Mouse (Mus musculus) MEL (cell line): ENCODE results near the gene Atp10a. TPM values are rescaled to one million over a fixed set of nuclear protein-coding genes. Genes with fewer than 3 reads are reported as not detected.

Experiments used
- DNase-seq: peaks from one replicate; pipeline ENCODE4 v3.0.0; 2011; ENCODE audit warnings: low read depth, low spot score
- H3K27ac ChIP-seq: 2 replicates; pipeline ENCODE4 v1.5.1; 2012; ENCODE audit warnings: low read depth, mild to moderate bottlenecking, control low read depth, low read length, moderate library complexity; ENCODE audit not compliant: control insufficient read depth
- H3K27me3 ChIP-seq, 2 experiments: fragments of 150-350 bp in 1 of 2; sonication (generic) in 1 of 2; 2 replicates each; pipeline ENCODE4 v1.6.1; 2012; ENCODE audit warnings: low read length in 2 of 2, mild to moderate bottlenecking in 2 of 2, improper control_type of control experiment in 1 of 2, moderate library complexity in 1 of 2; ENCODE audit not compliant: insufficient read depth in 2 of 2, control insufficient read depth in 1 of 2
- H3K36me3 ChIP-seq, 2 experiments: 2 replicates each; pipeline ENCODE4 v1.6.1; 2012 to 2014; ENCODE audit warnings: low read length in 2 of 2, improper control_type of control experiment in 1 of 2, inconsistent platforms in 1 of 2, mild to moderate bottlenecking in 1 of 2; ENCODE audit not compliant: insufficient read depth in 2 of 2, control insufficient read depth in 1 of 2
- H3K4me1 ChIP-seq, 2 experiments: fragments of 150-350 bp in 1 of 2; sonication (generic) in 1 of 2; 2 replicates each; pipeline ENCODE4 v1.6.1; 2012; ENCODE audit warnings: low read length in 2 of 2, improper control_type of control experiment in 1 of 2, mild to moderate bottlenecking in 1 of 2; ENCODE audit not compliant: insufficient read depth in 2 of 2, control insufficient read depth in 1 of 2
- H3K4me3 ChIP-seq, 2 experiments: fragments of 150-350 bp in 1 of 2; sonication (generic) in 1 of 2; 2 replicates each; pipeline ENCODE4 v1.5.1; 2012; ENCODE audit warnings: low read depth in 2 of 2, low read length in 2 of 2, mild to moderate bottlenecking in 2 of 2, moderate library complexity in 2 of 2, control low read depth in 1 of 2, improper control_type of control experiment in 1 of 2; ENCODE audit not compliant: control insufficient read depth in 1 of 2, insufficient read depth in 1 of 2
- H3K79me2 ChIP-seq: 2 replicates; pipeline ENCODE4 v1.6.1; 2012; ENCODE audit warnings: mild to moderate bottlenecking, low read length, moderate library complexity; ENCODE audit not compliant: control insufficient read depth, poor library complexity, insufficient read depth
- H3K9ac ChIP-seq: 2 replicates; pipeline ENCODE4 v1.6.1; 2012; ENCODE audit warnings: low read depth, mild to moderate bottlenecking, control low read depth, low read length, moderate library complexity; ENCODE audit not compliant: control insufficient read depth, poor library complexity, severe bottlenecking
- H3K9me3 ChIP-seq: fragments of 150-350 bp; sonication (generic); replicated peaks from 2 replicates; pipeline ENCODE4 v1.6.1; 2012; ENCODE audit warnings: mild to moderate bottlenecking, low read length, improper control_type of control experiment, moderate library complexity; ENCODE audit not compliant: insufficient read depth
- BHLHE40 ChIP-seq: IDR thresholded peaks from 2 replicates; pipeline ENCODE4 v1.6.1; 2012; ENCODE audit warnings: low read depth, mild to moderate bottlenecking, inconsistent platforms, low read length, improper control_type of control experiment, borderline replicate concordance
- E2F4 ChIP-seq: IDR thresholded peaks from 2 replicates; pipeline ENCODE4 v1.6.1; 2011; ENCODE audit warnings: low read depth, low read length, improper control_type of control experiment, borderline replicate concordance
- ELF1 ChIP-seq: IDR thresholded peaks from 2 replicates; pipeline ENCODE4 v1.6.1; 2014; ENCODE audit warnings: low read depth, mild to moderate bottlenecking, inconsistent platforms, low read length, improper control_type of control experiment, moderate library complexity
- ETS1 ChIP-seq: IDR thresholded peaks from 2 replicates; pipeline ENCODE4 v1.6.1; 2012; ENCODE audit warnings: low read depth, mild to moderate bottlenecking, inconsistent platforms, low read length, improper control_type of control experiment, moderate library complexity
- GABPA ChIP-seq: IDR thresholded peaks from 2 replicates; pipeline ENCODE4 v1.6.1; 2012; ENCODE audit warnings: low read depth, mild to moderate bottlenecking, inconsistent platforms, low read length, improper control_type of control experiment, moderate library complexity
- HCFC1 ChIP-seq: IDR thresholded peaks from 2 replicates; pipeline ENCODE4 v1.6.1; 2012; ENCODE audit warnings: low read depth, mild to moderate bottlenecking, inconsistent platforms, low read length, improper control_type of control experiment, moderate library complexity
- JUND ChIP-seq: IDR thresholded peaks from 2 replicates; pipeline ENCODE4 v1.6.1; 2011; ENCODE audit warnings: low read depth, mild to moderate bottlenecking, improper control_type of control experiment, low read length
- MAZ ChIP-seq: IDR thresholded peaks from 2 replicates; pipeline ENCODE4 v1.6.1; 2012; ENCODE audit warnings: low read depth, mild to moderate bottlenecking, inconsistent platforms, low read length, improper control_type of control experiment
- MEF2A ChIP-seq: IDR thresholded peaks from 2 replicates; pipeline ENCODE4 v1.6.1; 2014; ENCODE audit warnings: low read depth, mild to moderate bottlenecking, inconsistent platforms, low read length, improper control_type of control experiment; ENCODE audit not compliant: poor library complexity, insufficient replicate concordance, severe bottlenecking; ENCODE audit errors: extremely low read depth
- MXI1 ChIP-seq: IDR thresholded peaks from 2 replicates; pipeline ENCODE4 v1.6.1; 2011; ENCODE audit warnings: mild to moderate bottlenecking, low read depth, low read length, improper control_type of control experiment
- MYC ChIP-seq: IDR thresholded peaks from 2 replicates; pipeline ENCODE4 v1.6.1; 2011; ENCODE audit warnings: low read depth, mild to moderate bottlenecking, low read length, improper control_type of control experiment, moderate library complexity
- NRF1 ChIP-seq: IDR thresholded peaks from 2 replicates; pipeline ENCODE4 v1.6.1; 2014; ENCODE audit warnings: low read depth, mild to moderate bottlenecking, inconsistent platforms, low read length, improper control_type of control experiment, moderate library complexity; ENCODE audit not compliant: poor library complexity, insufficient read depth, severe bottlenecking
- POLR2A ChIP-seq, 2 experiments: IDR thresholded peaks; 2 replicates each; pipeline ENCODE4 v1.6.1; 2011 to 2012; ENCODE audit warnings: low read length in 2 of 2, mild to moderate bottlenecking in 2 of 2, control low read depth in 1 of 2, improper control_type of control experiment in 1 of 2, low read depth in 1 of 2, moderate library complexity in 1 of 2; ENCODE audit not compliant: control insufficient read depth in 1 of 2, insufficient read depth in 1 of 2, poor library complexity in 1 of 2
- POLR2AphosphoS5 ChIP-seq: IDR thresholded peaks from 2 replicates; pipeline ENCODE4 v1.6.1; 2012; ENCODE audit warnings: low read depth, borderline replicate concordance, mild to moderate bottlenecking, inconsistent platforms, low read length, moderate library complexity, mixed read lengths
- RAD21 ChIP-seq: IDR thresholded peaks from 2 replicates; pipeline ENCODE4 v1.6.1; 2011; ENCODE audit warnings: mild to moderate bottlenecking, low read depth, low read length, improper control_type of control experiment
- RCOR1 ChIP-seq: IDR thresholded peaks from 2 replicates; pipeline ENCODE4 v1.6.1; 2012; ENCODE audit warnings: low read depth, mild to moderate bottlenecking, inconsistent platforms, low read length, improper control_type of control experiment
- SIN3A ChIP-seq: IDR thresholded peaks from 2 replicates; pipeline ENCODE4 v1.6.1; 2012; ENCODE audit warnings: low read length, improper control_type of control experiment, inconsistent platforms
- SMC3 ChIP-seq: IDR thresholded peaks from 2 replicates; pipeline ENCODE4 v1.6.1; 2011; ENCODE audit warnings: low read depth, low read length, improper control_type of control experiment
- TCF12 ChIP-seq: IDR thresholded peaks from 2 replicates; pipeline ENCODE4 v1.6.1; 2014; ENCODE audit warnings: low read depth, mild to moderate bottlenecking, inconsistent platforms, low read length, improper control_type of control experiment, moderate library complexity
- UBTF ChIP-seq: IDR thresholded peaks from 2 replicates; pipeline ENCODE4 v1.6.1; 2012; ENCODE audit warnings: low read depth, mild to moderate bottlenecking, inconsistent platforms, low read length, improper control_type of control experiment, moderate library complexity, borderline replicate concordance; ENCODE audit not compliant: insufficient read depth
- USF1 ChIP-seq: IDR thresholded peaks from 2 replicates; pipeline ENCODE4 v1.6.1; 2014; ENCODE audit warnings: low read depth, mild to moderate bottlenecking, inconsistent platforms, low read length, improper control_type of control experiment, moderate library complexity
- ZC3H11A ChIP-seq: IDR thresholded peaks from 2 replicates; pipeline ENCODE4 v1.6.1; 2012; ENCODE audit warnings: low read depth, mild to moderate bottlenecking, inconsistent platforms, low read length, improper control_type of control experiment
- ZKSCAN1 ChIP-seq: IDR thresholded peaks from 2 replicates; pipeline ENCODE4 v1.6.1; 2012; ENCODE audit warnings: low read depth, mild to moderate bottlenecking, inconsistent platforms, low read length, improper control_type of control experiment, moderate library complexity
- ZMIZ1 ChIP-seq: IDR thresholded peaks from 2 replicates; pipeline ENCODE4 v1.6.1; 2012; ENCODE audit warnings: low read depth, mild to moderate bottlenecking, inconsistent platforms, low read length, improper control_type of control experiment, moderate library complexity
- ZNF384 ChIP-seq: IDR thresholded peaks from 2 replicates; pipeline ENCODE4 v1.6.1; 2012; ENCODE audit warnings: low read depth, mild to moderate bottlenecking, inconsistent platforms, low read length, improper control_type of control experiment
- polyA plus RNA-seq, 2 experiments: library from polyadenylated mRNA; stranded (reverse) in 1 of 2; unstranded in 1 of 2; fragments of >175 nt in 1 of 2; fragments of >200 nt in 1 of 2; gene quantifications; 2 replicates each; pipeline versions ENCODE4 v1.2.1 to v1.2.4; 2012; ENCODE audit warnings: low replicate concordance in 2 of 2, low read depth in 1 of 2; ENCODE audit not compliant: insufficient read length in 2 of 2, insufficient read depth in 1 of 2, missing spikeins in 1 of 2
- total RNA-seq: library from RNA; depleted of rRNA; stranded (reverse); fragments of 300-350 nt; gene quantifications from 2 replicates; pipeline ENCODE4 v1.2.3, GENCODE M21; 2012

The Atp10a gene
- total and polyA plus RNA-seq, 3 experiments: not detected

GRCm38 (mm10) chr7:58788424-58789261, 132.7 kb downstream of the Atp10a start:
- no peaks in the 10 kb centered on the region for H3K9me3 ChIP-seq
- DNase-seq: no peak
- TF ChIP-seq USF1: no peak
- TF ChIP-seq POLR2AphosphoS5: no peak
- TF ChIP-seq ELF1: no peak
- no peak for TF ChIP-seq ETS1
- no peak for TF ChIP-seq HCFC1
- TF ChIP-seq E2F4: no peak
- no peak for TF ChIP-seq MXI1
- TF ChIP-seq ZC3H11A: no peak
- TF ChIP-seq BHLHE40: no peak
- TF ChIP-seq POLR2A (IDR thresholded peaks at IDR 0.05; ENCODE audit: control insufficient read depth in 1 of 2, insufficient read depth in 1 of 2, low read depth in 1 of 2, low read length in 2 of 2, poor library complexity in 1 of 2): no peak
- no peak for TF ChIP-seq MAZ
- no peak for TF ChIP-seq GABPA
- TF ChIP-seq ZKSCAN1: no peak
- no peaks in the 10 kb centered on the region for H3K27me3 ChIP-seq
- H3K79me2 ChIP-seq: no peaks in the 10 kb centered on the region
- H3K36me3 ChIP-seq: no peaks in the 10 kb centered on the region
- no peak overlapping the region for H3K4me3 ChIP-seq
- no peak overlapping the region for H3K27ac ChIP-seq
- no peaks in the 10 kb centered on the region for H3K4me1 ChIP-seq
- no peak overlapping the region for H3K9ac ChIP-seq

GRCm38 (mm10) chr7:58797281-58797680, 141.3 kb downstream of the Atp10a start:
- Histone ChIP-seq H3K27ac (no peak overlapping the region), H3K9me3 (no peaks in the 10 kb centered on the region), H3K4me1 (no peaks in the 10 kb centered on the region), H3K27me3 (no peaks in the 10 kb centered on the region), H3K4me3 (no peak overlapping the region), H3K79me2 (no peaks in the 10 kb centered on the region), H3K9ac (no peak overlapping the region), H3K36me3 (no peaks in the 10 kb centered on the region)
- no peak for DNase-seq
- TF ChIP-seq MEF2A: no peak
- TF ChIP-seq UBTF: no peak
- TF ChIP-seq RAD21: no peak
- no peak for TF ChIP-seq ZKSCAN1
- TF ChIP-seq USF1: no peak
- TF ChIP-seq ELF1: no peak
- no peak for TF ChIP-seq HCFC1
- no peak for TF ChIP-seq ZC3H11A
- TF ChIP-seq JUND: no peak
- no peak for TF ChIP-seq POLR2A (IDR thresholded peaks at IDR 0.05; ENCODE audit: control insufficient read depth in 1 of 2, insufficient read depth in 1 of 2, low read depth in 1 of 2, low read length in 2 of 2, poor library complexity in 1 of 2)
- TF ChIP-seq RCOR1: no peak
- no peak for TF ChIP-seq ZNF384
- no peak for TF ChIP-seq TCF12
- no peak for TF ChIP-seq POLR2AphosphoS5
- no peak for TF ChIP-seq MYC
- no peak for TF ChIP-seq NRF1
- no peak for TF ChIP-seq ZMIZ1
- no peak for TF ChIP-seq SIN3A
- TF ChIP-seq SMC3: no peak
